Mouse (Mus musculus) neutrophil, adult 59 days (primary cell): Measurements from ENCODE around the gene Scgb2b19. TPM values are rescaled to one million over a fixed set of nuclear protein-coding genes. Genes with fewer than 3 reads are reported as not detected.

Experiments used
- total RNA-seq, 2 experiments: library from RNA; stranded (reverse); gene quantifications; 1 replicate in 1 of 2; 2 replicates in 1 of 2; pipeline ENCODE4 v1.2.4; 2023

The Scgb2b19 gene
- not detected for total RNA-seq

GRCm38 (mm10) chr7:33280238-33280637 lies at the start of gene Scgb2b19:
TSS of gene Scgb2b19 (minus strand) at chr7:33280338.

GRCm38 (mm10) chr7:33286991-33287390 lies 6.9 kb upstream of the Scgb2b19 start, which contains the start of gene Scgb1b19:
TSS of gene Scgb1b19 (plus strand) at chr7:33287291.

Other genes with a start within 250 kb of the Scgb2b19 start
- gene Scgb2b17, start 223.8 kb downstream of the Scgb2b19 start, total RNA-seq: not detected
- gene Scgb1b17, start 216.9 kb downstream of the Scgb2b19 start, total RNA-seq: not detected
- gene Scgb2b18, start 106.5 kb downstream of the Scgb2b19 start, total RNA-seq: not detected
- not detected for gene Scgb1b18, start 94.8 kb downstream of the Scgb2b19 start, total RNA-seq
- gene Scgb1b19, start 7.0 kb upstream of the Scgb2b19 start, total RNA-seq: not detected
- not detected for gene Scgb2b20, start 86.0 kb upstream of the Scgb2b19 start, total RNA-seq
- gene Scgb1b20, start 92.9 kb upstream of the Scgb2b19 start, total RNA-seq: not detected
- not detected for gene Scgb2b21, start 240.1 kb upstream of the Scgb2b19 start, total RNA-seq